Mouse (Mus musculus) liver, embryonic 13.5 days (tissue): ENCODE measurements around the gene Upk1a. TPM values are rescaled to one million over a fixed set of nuclear protein-coding genes. Genes with fewer than 3 reads are reported as not detected.
A peak's percentile ranks its signal among the peaks of the same experiment; 100 is the strongest.

Experiments
- ATAC-seq: fragments of 200-750 bp; cut with Nextera tagmentation; 2 replicates; pipeline ENCODE4 v1.8.0; 2017; ENCODE audit warnings: low read depth, mild to moderate bottlenecking, moderate number of reproducible peaks, moderate library complexity
- DNase-seq: peaks from one replicate; pipeline ENCODE4 v3.0.0; 2022
- H3K27ac ChIP-seq: fragments of 300-500 bp; sonication (generic); 2 replicates; pipeline ENCODE4 v1.5.1; 2015; ENCODE audit warnings: moderate library complexity, mild to moderate bottlenecking, inconsistent platforms
- H3K27me3 ChIP-seq: fragments of 300-500 bp; sonication (generic); 2 replicates; pipeline ENCODE4 v1.6.1; 2015; ENCODE audit warnings: mild to moderate bottlenecking, inconsistent platforms
- H3K36me3 ChIP-seq: fragments of 300-500 bp; sonication (generic); 2 replicates; pipeline ENCODE4 v1.6.1; 2015; ENCODE audit warnings: mild to moderate bottlenecking, inconsistent platforms
- H3K4me1 ChIP-seq: fragments of 300-500 bp; sonication (generic); replicated peaks from 2 replicates; pipeline ENCODE4 v1.6.1; 2015; ENCODE audit warnings: inconsistent platforms
- H3K4me2 ChIP-seq: fragments of 300-500 bp; sonication (generic); 2 replicates; pipeline ENCODE4 v1.6.1; 2015; ENCODE audit warnings: inconsistent platforms, mild to moderate bottlenecking, moderate library complexity
- H3K4me3 ChIP-seq: fragments of 300-500 bp; sonication (generic); replicated peaks from 2 replicates; pipeline ENCODE4 v1.5.1; 2015; ENCODE audit warnings: mild to moderate bottlenecking, inconsistent platforms
- H3K9ac ChIP-seq: fragments of 300-500 bp; sonication (generic); 2 replicates; pipeline ENCODE4 v1.6.1; 2015; ENCODE audit warnings: mild to moderate bottlenecking, inconsistent platforms
- H3K9me3 ChIP-seq: fragments of 300-500 bp; sonication (generic); replicated peaks from 2 replicates; pipeline ENCODE4 v1.6.1; 2016; ENCODE audit warnings: inconsistent platforms
- WGBS: fragments of 180-500 bp; shearing (Covaris S2); methylation state at CpG from one replicate; pipeline ENCODE4 v1.1.7; 2015; ENCODE audit not compliant: insufficient replicate concordance; 5-methylcytosine and 5-hydroxymethylcytosine counted together
- polyA plus RNA-seq: library from polyadenylated mRNA; unstranded; fragments of >200 nt; fragmentation: Nextera tagmentation; extraction: Ambion mirVana; gene quantifications from 2 replicates; pipeline ENCODE4 v1.2.1, GENCODE M21; 2015

Gene Upk1a
- polyA plus RNA-seq, 1 experiment from 2014 or later = 0.09 TPM

- Histone ChIP-seq H3K27me3 (no peaks in the 10 kb centered on the region), H3K9ac (no peak overlapping the region), H3K27ac (no peak overlapping the region), H3K4me2 (no peak overlapping the region), H3K4me3 (no peak overlapping the region), H3K36me3 (peaks cover 73% of the 10 kb centered on the region), H3K4me1 (peaks cover 20% of the 10 kb centered on the region), H3K9me3 (no peaks in the 10 kb centered on the region)
- ATAC-seq (no peak), DNase-seq (no peak)
- WGBS = 87% methylated on average over 11 of the region's 11 CpGs
These were observed 45.1 kb downstream of the Upk1a start for GRCm38 (mm10) chr7:30567555-30567954.

GRCm38 (mm10) chr7:30566033-30566432 is 46.6 kb downstream of the Upk1a start:
- Histone ChIP-seq H3K4me1 (peaks cover 25% of the 10 kb centered on the region), H3K36me3 (peaks cover 64% of the 10 kb centered on the region), H3K4me3 (no peak overlapping the region), H3K27ac (no peak overlapping the region), H3K9ac (no peak overlapping the region), H3K4me2 (no peak overlapping the region), H3K27me3 (no peaks in the 10 kb centered on the region), H3K9me3 (no peaks in the 10 kb centered on the region)
- WGBS = 78% methylated on average over 9 of the region's 9 CpGs
- DNase-seq (no peak), ATAC-seq (no peak)

- no peaks in the 10 kb centered on the region for H3K27me3 ChIP-seq
- peaks cover 29% of the 10 kb centered on the region for H3K4me1 ChIP-seq
- peak within 1 kb of the TSS; percentile 89 for H3K4me2 ChIP-seq
- ATAC-seq (no peak), DNase-seq (no peak)
- 85% methylated on average over 12 of the region's 12 CpGs for WGBS
- peaks cover 55% of the 10 kb centered on the region for H3K36me3 ChIP-seq
- H3K27ac ChIP-seq = no peak within 1 kb of the TSS
- H3K9me3 ChIP-seq = no peaks in the 10 kb centered on the region
- H3K9ac ChIP-seq = peak within 1 kb of the TSS; percentile 81
- peak within 1 kb of the TSS; percentile 83 for H3K4me3 ChIP-seq
These were observed 47.6 kb downstream of the Upk1a start, which contains the start of gene Igflr1 for GRCm38 (mm10) chr7:30564970-30565571. Igflr1 (plus strand) TSS chr7:30565427.

GRCm38 (mm10) chr7:30563906-30564280 is 48.8 kb downstream of the Upk1a start:
- no peak for DNase-seq
- H3K4me2 ChIP-seq = peak overlapping the region; percentile 89
- peaks cover 36% of the 10 kb centered on the region for H3K4me1 ChIP-seq
- WGBS = 21% methylated on average over 6 of the region's 6 CpGs
- peak overlapping the region; percentile 81 for H3K9ac ChIP-seq
- no peaks in the 10 kb centered on the region for H3K9me3 ChIP-seq
- no peaks in the 10 kb centered on the region for H3K27me3 ChIP-seq
- peak overlapping the region; percentile 96 for H3K27ac ChIP-seq
- H3K36me3 ChIP-seq = peaks cover 43% of the 10 kb centered on the region
- no peak for ATAC-seq
- H3K4me3 ChIP-seq = peak overlapping the region; percentile 83

GRCm38 (mm10) chr7:30563117-30563905 is 49.3 kb downstream of the Upk1a start, which contains the start of the genes U2af1l4, Gm49396 and Psenen:
U2af1l4 (plus strand) TSS chr7:30563301.
Gm49396 (plus strand) TSS chr7:30563344.
Psenen (minus strand) TSS chr7:30563627.
- H3K27me3 ChIP-seq = no peaks in the 10 kb centered on the region
- peak within 1 kb of the TSS; percentile 83 for H3K4me3 ChIP-seq
- peak within 1 kb of the TSS; percentile 89 for H3K4me2 ChIP-seq
- peaks cover 41% of the 10 kb centered on the region for H3K4me1 ChIP-seq
- H3K9ac ChIP-seq = peak within 1 kb of the TSS; percentile 81
- H3K27ac ChIP-seq = peak within 1 kb of the TSS; percentile 96
- H3K36me3 ChIP-seq = peaks cover 37% of the 10 kb centered on the region
- ATAC-seq = peak; percentile 81
- under 1% methylated on average over 45 of the region's 45 CpGs for WGBS
- H3K9me3 ChIP-seq = no peaks in the 10 kb centered on the region
- DNase-seq = peak; percentile 92

GRCm38 (mm10) chr7:30562526-30563116 is 50.0 kb downstream of the Upk1a start:
- Histone ChIP-seq H3K9ac (peak overlapping the region; percentile 81), H3K4me2 (peak overlapping the region; percentile 89), H3K27me3 (no peaks in the 10 kb centered on the region), H3K27ac (peak overlapping the region; percentile 84), H3K36me3 (peaks cover 36% of the 10 kb centered on the region), H3K4me1 (peaks cover 48% of the 10 kb centered on the region), H3K4me3 (peak overlapping the region; percentile 83), H3K9me3 (no peaks in the 10 kb centered on the region)
- ATAC-seq (peak; percentile 8; the same call in 1 of the 2 replicates), DNase-seq (no peak)
- WGBS = under 1% methylated on average over 27 of the region's 27 CpGs

GRCm38 (mm10) chr7:30560296-30560695 is 52.4 kb downstream of the Upk1a start:
- ATAC-seq (no peak), DNase-seq (no peak)
- Histone ChIP-seq H3K36me3 (peaks cover 37% of the 10 kb centered on the region), H3K9ac (peak overlapping the region; percentile 66), H3K4me3 (peak overlapping the region; percentile 67; the same call in 1 of the 2 replicates), H3K27me3 (no peaks in the 10 kb centered on the region), H3K4me2 (peak overlapping the region; percentile 73), H3K9me3 (no peaks in the 10 kb centered on the region), H3K4me1 (peaks cover 50% of the 10 kb centered on the region), H3K27ac (peak overlapping the region; percentile 86)
- WGBS = 68% methylated on average over 2 of the region's 2 CpGs

- no peaks in the 10 kb centered on the region for H3K27me3 ChIP-seq
- peak; percentile 92 for DNase-seq
- H3K36me3 ChIP-seq = peaks cover 38% of the 10 kb centered on the region
- under 1% methylated on average over 20 of the region's 20 CpGs for WGBS
- H3K9ac ChIP-seq = peak within 1 kb of the TSS; percentile 74
- peak; percentile 80 for ATAC-seq
- H3K9me3 ChIP-seq = no peaks in the 10 kb centered on the region
- peak within 1 kb of the TSS; percentile 86 for H3K27ac ChIP-seq
- peaks cover 51% of the 10 kb centered on the region for H3K4me1 ChIP-seq
- H3K4me2 ChIP-seq = peak within 1 kb of the TSS; percentile 73
- peak within 1 kb of the TSS; percentile 67 for H3K4me3 ChIP-seq
These were observed 53.1 kb downstream of the Upk1a start, which contains the start of gene Lin37 for GRCm38 (mm10) chr7:30559443-30559954. Lin37 (minus strand) TSS chr7:30559838.

- Histone ChIP-seq H3K9ac (peak overlapping the region; percentile 74), H3K9me3 (no peaks in the 10 kb centered on the region), H3K36me3 (peaks cover 44% of the 10 kb centered on the region), H3K4me3 (peak overlapping the region; percentile 67), H3K4me2 (peak overlapping the region; percentile 73), H3K27ac (peak overlapping the region; percentile 86), H3K27me3 (no peaks in the 10 kb centered on the region), H3K4me1 (peaks cover 51% of the 10 kb centered on the region)
- DNase-seq (peak; percentile 38), ATAC-seq (peak; percentile 44)
- WGBS = 8% methylated on average over 12 of the region's 12 CpGs
These were observed 53.8 kb downstream of the Upk1a start for GRCm38 (mm10) chr7:30558656-30559442.

- no peak for DNase-seq
- ATAC-seq = no peak
- peak overlapping the region; percentile 86 for H3K27ac ChIP-seq
- H3K36me3 ChIP-seq = peaks cover 44% of the 10 kb centered on the region
- peak overlapping the region; percentile 74 for H3K9ac ChIP-seq
- no peaks in the 10 kb centered on the region for H3K9me3 ChIP-seq
- H3K4me3 ChIP-seq = peak overlapping the region; percentile 67
- 87% methylated on average over 13 of the region's 13 CpGs for WGBS
- H3K4me1 ChIP-seq = peaks cover 56% of the 10 kb centered on the region
- H3K4me2 ChIP-seq = peak overlapping the region; percentile 73
- no peaks in the 10 kb centered on the region for H3K27me3 ChIP-seq
These were observed 54.6 kb downstream of the Upk1a start for GRCm38 (mm10) chr7:30557901-30558514.
